Mouse (Mus musculus): ENCODE data around the gene Bcl9. TPM values are rescaled to one million over a fixed set of nuclear protein-coding genes. Genes with fewer than 3 reads are reported as not detected.

The Bcl9 gene
- polyA plus RNA-seq, 1 experiment: 15.4 TPM

DNA sequence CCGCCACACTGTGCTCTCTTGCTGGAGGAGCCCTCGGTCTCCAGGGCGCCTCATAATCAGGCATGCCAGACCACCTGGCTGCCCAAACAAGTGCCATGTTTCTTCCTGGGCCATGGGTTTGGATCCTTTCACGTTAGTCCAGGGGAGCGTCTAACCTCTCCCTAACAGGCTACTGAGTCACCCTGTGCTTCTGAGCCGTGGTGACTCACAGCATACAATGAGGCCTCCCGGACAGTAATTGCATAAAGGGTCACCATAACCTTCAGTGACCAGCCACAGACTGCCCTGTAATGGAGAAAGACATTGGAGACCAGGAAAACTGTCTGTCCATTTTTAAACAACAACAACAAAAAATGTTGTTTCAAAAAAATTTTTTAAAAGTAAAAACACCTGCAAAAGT, 2.7 kb upstream of the Bcl9 start:
- DNase-seq: no peak
- no peak overlapping the region for H3K4me3 ChIP-seq (replicated peaks; ENCODE audit: extremely low read depth, low read depth, low read length)
- WGBS: 92% methylated on average over 7 of the region's 7 CpGs
- no peaks in the 10 kb centered on the region for H3K4me1 ChIP-seq (ENCODE audit: control insufficient read depth, insufficient read depth, low read length)
- TF ChIP-seq POLR2A (IDR thresholded peaks at IDR 0.05; ENCODE audit: borderline replicate concordance, extremely low read depth, low read depth, low read length) (no peak), CTCF (IDR thresholded peaks at IDR 0.05; ENCODE audit: insufficient read depth, low read length) (no peak)

DNA sequence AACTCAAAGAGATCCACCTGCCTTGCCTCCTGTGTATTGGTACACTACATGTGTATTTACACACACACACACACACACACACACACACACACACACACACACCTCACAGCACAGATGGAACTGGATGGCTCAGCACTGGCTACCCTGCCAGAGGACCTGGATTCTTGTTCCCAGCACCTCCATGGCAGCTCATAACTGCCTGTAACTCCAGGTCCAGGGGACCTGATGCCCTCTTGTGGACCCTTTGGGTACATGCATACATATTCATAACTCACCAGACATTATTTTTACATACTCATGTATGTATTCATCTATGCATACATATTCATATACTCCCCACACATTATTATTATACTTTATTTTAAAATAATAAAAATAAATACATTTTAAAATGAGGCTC, 2.2 kb upstream of the Bcl9 start:
- DNase-seq: no peak
- no peaks in the 10 kb centered on the region for H3K4me1 ChIP-seq (ENCODE audit: control insufficient read depth, insufficient read depth, low read length)
- TF ChIP-seq CTCF (IDR thresholded peaks at IDR 0.05; ENCODE audit: insufficient read depth, low read length) (no peak), POLR2A (IDR thresholded peaks at IDR 0.05; ENCODE audit: borderline replicate concordance, extremely low read depth, low read depth, low read length) (no peak)
- H3K4me3 ChIP-seq (replicated peaks; ENCODE audit: extremely low read depth, low read depth, low read length): no peak overlapping the region

DNA sequence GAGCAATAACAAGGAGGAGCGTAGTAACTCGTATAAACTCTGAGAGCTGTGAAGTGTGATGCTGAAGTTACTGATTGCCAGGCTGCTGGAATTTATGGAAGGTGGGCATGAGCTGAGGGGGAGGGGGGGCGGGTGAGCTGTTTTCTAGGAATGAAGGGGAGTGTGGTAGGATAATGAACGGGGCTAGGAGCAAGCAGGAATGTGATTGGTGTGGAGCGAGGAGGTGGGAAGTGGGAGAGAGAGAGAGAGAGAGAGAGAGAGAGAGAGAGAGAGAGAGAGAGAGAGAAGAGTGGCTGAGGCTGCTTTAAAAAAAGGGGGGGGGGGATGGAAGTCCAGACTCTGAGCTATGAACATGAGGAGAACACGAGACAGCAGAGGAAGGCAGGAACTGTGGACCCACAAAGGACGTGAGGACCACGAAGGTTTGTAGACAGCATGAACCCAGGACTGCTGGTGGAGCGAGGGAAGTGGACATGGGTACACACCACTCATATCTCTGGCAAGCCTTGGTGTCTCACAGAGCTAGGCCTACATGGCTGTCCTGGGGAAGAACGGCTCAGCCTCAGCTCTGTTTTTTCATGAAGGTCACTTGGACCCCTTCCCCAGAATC, 1.2 kb upstream of the Bcl9 start:
- H3K4me3 ChIP-seq (replicated peaks; ENCODE audit: extremely low read depth, low read depth, low read length): no peak overlapping the region
- no peaks in the 10 kb centered on the region for H3K4me1 ChIP-seq (ENCODE audit: control insufficient read depth, insufficient read depth, low read length)
- WGBS: 44% methylated on average over 10 of the region's 10 CpGs
- no peak for DNase-seq
- TF ChIP-seq POLR2A (IDR thresholded peaks at IDR 0.05; ENCODE audit: borderline replicate concordance, extremely low read depth, low read depth, low read length) (no peak), CTCF (IDR thresholded peaks at IDR 0.05; ENCODE audit: insufficient read depth, low read length) (no peak)

DNA sequence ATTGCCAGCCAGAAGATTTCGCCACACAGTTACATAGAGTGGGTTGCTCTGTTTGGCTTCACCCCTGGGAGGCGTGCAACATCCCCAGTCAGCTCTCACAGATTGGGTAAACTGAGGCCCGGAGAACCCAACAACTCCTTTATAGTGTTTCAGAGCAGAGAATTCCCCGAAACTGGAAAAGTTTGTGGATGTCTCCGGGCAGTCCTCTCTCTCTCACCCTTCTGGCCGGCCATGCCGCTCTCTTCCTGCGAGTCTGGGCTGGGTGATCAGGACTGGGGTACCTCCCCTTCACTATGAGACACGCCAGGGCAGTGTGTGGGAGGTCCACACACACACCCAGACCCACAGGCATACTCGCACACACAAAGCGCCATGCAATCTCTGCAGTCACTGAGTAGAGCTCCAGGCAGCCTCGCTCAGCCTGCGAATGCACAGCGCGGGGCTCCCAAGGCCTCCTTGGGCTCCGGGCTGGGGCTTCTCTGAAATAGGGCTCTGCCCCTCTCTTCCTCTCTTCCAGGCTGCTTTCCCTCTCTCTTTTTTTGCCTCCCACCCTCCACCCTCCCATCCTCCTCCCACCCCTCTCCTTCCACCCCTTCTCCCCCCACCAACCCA, 670 bp downstream of the Bcl9 start:
- DNase-seq: peak; percentile 54
- under 1% methylated on average over 16 of the region's 16 CpGs for WGBS
- Histone ChIP-seq H3K4me1 (ENCODE audit: control insufficient read depth, insufficient read depth, low read length) (no peaks in the 10 kb centered on the region), H3K4me3 (replicated peaks; ENCODE audit: extremely low read depth, low read depth, low read length) (peak overlapping the region; percentile 92)
- TF ChIP-seq CTCF (IDR thresholded peaks at IDR 0.05; ENCODE audit: insufficient read depth, low read length): no peak
- TF ChIP-seq POLR2A (IDR thresholded peaks at IDR 0.05; ENCODE audit: borderline replicate concordance, extremely low read depth, low read depth, low read length): peak; percentile 51; the same call in 1 of the 2 replicates

DNA sequence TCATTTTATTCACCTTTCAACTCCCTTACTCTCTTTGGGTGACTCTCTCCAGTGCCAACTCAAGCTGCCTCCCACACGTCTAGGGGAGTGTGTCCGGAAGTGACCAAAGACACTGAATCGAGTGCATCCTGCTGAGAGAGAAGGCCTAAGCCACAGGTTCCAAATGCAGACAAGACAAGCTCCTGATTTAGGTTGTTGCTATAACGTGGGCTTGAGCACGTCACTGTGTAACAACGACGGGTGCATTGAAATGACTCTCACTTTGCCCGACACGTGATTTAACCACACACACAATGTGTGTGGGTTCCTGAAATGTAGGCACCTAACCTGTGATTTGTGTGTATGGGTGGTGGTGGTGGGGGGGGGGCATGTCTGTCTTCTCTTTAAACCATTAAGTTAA, 3.4 kb downstream of the Bcl9 start:
- H3K4me3 ChIP-seq (replicated peaks; ENCODE audit: extremely low read depth, low read depth, low read length): no peak overlapping the region
- DNase-seq: no peak
- WGBS: 74% methylated on average over 9 of the region's 9 CpGs
- no peaks in the 10 kb centered on the region for H3K4me1 ChIP-seq (ENCODE audit: control insufficient read depth, insufficient read depth, low read length)
- TF ChIP-seq POLR2A (IDR thresholded peaks at IDR 0.05; ENCODE audit: borderline replicate concordance, extremely low read depth, low read depth, low read length) (no peak), CTCF (IDR thresholded peaks at IDR 0.05; ENCODE audit: insufficient read depth, low read length) (no peak)

DNA sequence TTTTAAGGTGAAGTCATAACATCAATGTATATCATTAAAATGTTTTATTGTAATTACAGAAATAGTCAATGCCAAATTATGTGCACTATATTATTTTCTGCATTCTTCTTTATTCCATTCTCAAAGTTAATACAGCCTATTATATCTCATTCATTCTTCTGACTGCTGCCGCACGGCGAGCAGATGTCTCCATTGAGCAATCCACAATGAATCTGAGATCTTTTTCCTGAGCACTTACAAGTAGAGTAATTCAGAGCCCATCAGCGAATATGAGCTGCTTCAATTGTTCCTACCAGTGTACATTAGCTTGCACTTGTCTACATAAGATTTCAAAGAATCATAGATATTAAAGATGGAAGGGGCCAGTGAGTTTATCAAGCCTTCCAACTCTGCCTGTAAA, 12.8 kb downstream of the Bcl9 start:
- 92% methylated on average over 4 of the region's 4 CpGs for WGBS
- no peak for TF ChIP-seq CTCF (IDR thresholded peaks at IDR 0.05; ENCODE audit: insufficient read depth, low read length)
- DNase-seq: no peak
- no peaks in the 10 kb centered on the region for H3K4me1 ChIP-seq (ENCODE audit: control insufficient read depth, insufficient read depth, low read length)
- H3K4me3 ChIP-seq (replicated peaks; ENCODE audit: extremely low read depth, low read depth, low read length): no peak overlapping the region

DNA sequence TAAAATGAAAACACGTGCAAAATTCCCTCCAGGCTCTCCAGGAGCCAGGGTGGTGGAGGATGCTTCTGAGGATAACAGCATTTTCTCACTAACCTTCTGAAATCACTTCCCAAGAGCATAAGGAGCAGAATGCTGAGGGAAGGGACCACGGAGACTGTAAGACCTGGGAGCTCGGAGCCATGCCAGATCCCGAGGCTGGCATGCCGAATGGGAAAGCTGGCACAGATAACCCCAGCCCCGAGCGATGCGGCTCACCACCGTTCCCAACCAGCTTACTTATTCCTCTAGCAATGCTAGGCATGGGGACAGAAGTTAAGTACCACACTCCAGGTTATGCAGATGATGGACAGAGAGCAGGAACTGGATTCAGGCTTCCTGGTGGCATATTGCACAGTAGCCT, 13.7 kb downstream of the Bcl9 start:
- no peak for DNase-seq
- WGBS: 95% methylated on average over 9 of the region's 9 CpGs
- Histone ChIP-seq H3K4me3 (replicated peaks; ENCODE audit: extremely low read depth, low read depth, low read length) (no peak overlapping the region), H3K4me1 (ENCODE audit: control insufficient read depth, insufficient read depth, low read length) (no peaks in the 10 kb centered on the region)
- TF ChIP-seq POLR2A (IDR thresholded peaks at IDR 0.05; ENCODE audit: borderline replicate concordance, extremely low read depth, low read depth, low read length): no peak

DNA sequence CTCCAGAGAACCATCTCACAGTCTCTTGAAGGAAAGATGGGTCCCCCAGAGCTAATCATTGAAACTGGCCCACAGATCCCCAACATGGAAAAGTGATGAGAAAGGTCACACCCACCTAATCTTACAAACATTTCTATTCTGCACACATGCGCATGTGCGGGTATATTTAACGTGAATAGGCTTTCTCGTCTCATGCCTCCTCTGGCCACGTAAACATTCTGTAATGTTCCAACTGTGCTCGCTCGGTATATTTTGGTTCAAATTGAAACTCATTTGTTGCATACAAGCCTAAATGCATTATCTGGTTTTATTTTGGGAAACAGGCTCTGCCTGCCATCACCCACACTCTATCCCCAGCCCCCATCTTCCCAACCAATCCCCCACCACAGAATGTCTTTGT, 16.3 kb downstream of the Bcl9 start:
- DNase-seq: no peak
- Histone ChIP-seq H3K4me1 (ENCODE audit: control insufficient read depth, insufficient read depth, low read length) (no peaks in the 10 kb centered on the region), H3K4me3 (replicated peaks; ENCODE audit: extremely low read depth, low read depth, low read length) (no peak overlapping the region)
- TF ChIP-seq POLR2A (IDR thresholded peaks at IDR 0.05; ENCODE audit: borderline replicate concordance, extremely low read depth, low read depth, low read length): no peak
- WGBS: 84% methylated on average over 7 of the region's 7 CpGs

DNA sequence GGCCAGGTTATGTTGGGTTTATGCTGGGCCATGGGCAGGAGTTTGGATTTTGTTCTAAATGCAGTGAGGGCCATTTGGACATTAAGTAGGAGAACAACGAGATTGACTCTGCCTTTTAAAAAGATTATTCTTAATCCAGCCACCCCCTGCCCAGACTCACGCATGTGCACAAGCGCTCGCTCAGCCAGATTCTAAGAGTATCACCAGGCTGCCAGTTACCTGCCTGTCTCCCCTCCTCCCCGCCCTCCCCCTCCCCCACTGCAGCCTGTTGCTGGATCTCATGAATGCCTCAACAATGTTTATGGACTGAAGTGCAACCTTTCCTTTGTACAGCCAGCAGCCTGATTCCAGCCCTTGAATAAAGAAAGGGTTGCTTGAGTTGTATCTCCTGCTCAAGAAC, 22.0 kb downstream of the Bcl9 start:
- H3K4me1 ChIP-seq (ENCODE audit: control insufficient read depth, insufficient read depth, low read length): peaks cover 2% of the 10 kb centered on the region; the same call in 1 of the 2 replicates
- TF ChIP-seq CTCF (IDR thresholded peaks at IDR 0.05; ENCODE audit: insufficient read depth, low read length) (no peak), POLR2A (IDR thresholded peaks at IDR 0.05; ENCODE audit: borderline replicate concordance, extremely low read depth, low read depth, low read length) (no peak)
- 73% methylated on average over 5 of the region's 5 CpGs for WGBS
- H3K4me3 ChIP-seq (replicated peaks; ENCODE audit: extremely low read depth, low read depth, low read length): no peak overlapping the region
- DNase-seq: no peak

DNA sequence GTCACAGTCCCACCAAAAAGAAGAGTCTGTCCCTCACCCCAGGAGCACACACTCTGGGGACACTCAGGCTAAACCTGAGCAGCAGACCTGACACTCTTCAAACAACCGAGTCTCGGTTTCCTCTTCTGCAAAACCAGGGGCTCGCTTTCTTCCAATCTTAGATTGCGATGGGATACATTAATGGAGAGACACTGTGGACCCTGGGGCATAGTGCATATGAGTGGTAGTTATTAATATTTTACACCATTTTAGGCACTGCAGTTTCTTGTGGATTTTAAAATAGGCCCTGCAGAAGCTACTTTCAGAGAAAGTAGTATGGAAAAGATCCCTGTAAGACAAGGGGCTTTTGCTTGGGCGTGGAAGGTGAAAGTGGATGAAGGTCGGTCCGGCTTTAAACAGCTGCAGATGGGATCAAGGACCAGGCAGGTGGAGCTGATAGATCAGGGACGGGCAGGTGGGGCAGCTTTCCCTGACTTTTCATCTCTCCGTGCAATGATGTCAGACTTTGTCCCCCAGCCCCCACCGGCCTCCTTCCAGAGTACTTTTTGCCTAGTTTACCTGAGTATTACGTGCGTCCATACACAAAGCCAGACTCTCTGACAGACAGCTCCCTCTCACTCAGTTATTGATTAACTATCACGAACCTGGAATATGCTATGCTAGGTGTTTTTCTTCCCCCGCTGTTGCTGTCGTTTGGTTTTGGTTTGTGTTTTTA, 23.0 kb downstream of the Bcl9 start:
- WGBS: 88% methylated on average over 15 of the region's 15 CpGs
- H3K4me1 ChIP-seq (ENCODE audit: control insufficient read depth, insufficient read depth, low read length): peaks cover 2% of the 10 kb centered on the region; the same call in 1 of the 2 replicates
- TF ChIP-seq CTCF (IDR thresholded peaks at IDR 0.05; ENCODE audit: insufficient read depth, low read length): no peak
- no peak for TF ChIP-seq POLR2A (IDR thresholded peaks at IDR 0.05; ENCODE audit: borderline replicate concordance, extremely low read depth, low read depth, low read length)
- H3K4me3 ChIP-seq (replicated peaks; ENCODE audit: extremely low read depth, low read depth, low read length): no peak overlapping the region
- no peak for DNase-seq
